Mouse (Mus musculus) olfactory bulb, adult 2 months (tissue): Measurements from ENCODE around the gene Cactin. TPM values are rescaled to one million over a fixed set of nuclear protein-coding genes. Genes with fewer than 3 reads are reported as not detected.

Experiments
- H3K27ac ChIP-seq: fragments of 200-500 bp; 2 replicates; pipeline ENCODE4 v1.5.1; 2012; ENCODE audit warnings: low read depth, low read length; ENCODE audit not compliant: insufficient read depth
- H3K4me1 ChIP-seq: fragments of 200-500 bp; 2 replicates; pipeline ENCODE4 v1.6.1; 2012; ENCODE audit warnings: low read length; ENCODE audit not compliant: control insufficient read depth, insufficient read depth
- H3K4me3 ChIP-seq: fragments of 200-500 bp; 2 replicates; pipeline ENCODE4 v1.5.1; 2012; ENCODE audit warnings: mild to moderate bottlenecking, low read depth, low read length, moderate library complexity; ENCODE audit not compliant: insufficient read depth
- CTCF ChIP-seq: fragments of 200-500 bp; IDR thresholded peaks from 2 replicates; pipeline ENCODE4 v1.5.1; 2012; ENCODE audit warnings: low read depth, mild to moderate bottlenecking, low read length, moderate library complexity; ENCODE audit not compliant: insufficient read depth
- POLR2A ChIP-seq: fragments of 200-500 bp; IDR thresholded peaks from 2 replicates; pipeline ENCODE4 v1.6.1; 2012; ENCODE audit warnings: mild to moderate bottlenecking, low read depth, low read length, moderate library complexity; ENCODE audit not compliant: insufficient read depth
- WGBS: fragments of 180-500 bp; shearing (Covaris S2); methylation state at CpG from one replicate; pipeline ENCODE4 v1.1.7; 2018; 5-methylcytosine and 5-hydroxymethylcytosine counted together
- polyA plus RNA-seq: library from polyadenylated mRNA; stranded (reverse); fragments of >200 nt; gene quantifications from 2 replicates; pipeline ENCODE4 v1.2.4, GENCODE M21; 2012; ENCODE audit warnings: low replicate concordance; ENCODE audit not compliant: missing spikeins, insufficient read depth, insufficient read length

Gene Cactin
- not detected in 2 replicates for polyA plus RNA-seq

DNA sequence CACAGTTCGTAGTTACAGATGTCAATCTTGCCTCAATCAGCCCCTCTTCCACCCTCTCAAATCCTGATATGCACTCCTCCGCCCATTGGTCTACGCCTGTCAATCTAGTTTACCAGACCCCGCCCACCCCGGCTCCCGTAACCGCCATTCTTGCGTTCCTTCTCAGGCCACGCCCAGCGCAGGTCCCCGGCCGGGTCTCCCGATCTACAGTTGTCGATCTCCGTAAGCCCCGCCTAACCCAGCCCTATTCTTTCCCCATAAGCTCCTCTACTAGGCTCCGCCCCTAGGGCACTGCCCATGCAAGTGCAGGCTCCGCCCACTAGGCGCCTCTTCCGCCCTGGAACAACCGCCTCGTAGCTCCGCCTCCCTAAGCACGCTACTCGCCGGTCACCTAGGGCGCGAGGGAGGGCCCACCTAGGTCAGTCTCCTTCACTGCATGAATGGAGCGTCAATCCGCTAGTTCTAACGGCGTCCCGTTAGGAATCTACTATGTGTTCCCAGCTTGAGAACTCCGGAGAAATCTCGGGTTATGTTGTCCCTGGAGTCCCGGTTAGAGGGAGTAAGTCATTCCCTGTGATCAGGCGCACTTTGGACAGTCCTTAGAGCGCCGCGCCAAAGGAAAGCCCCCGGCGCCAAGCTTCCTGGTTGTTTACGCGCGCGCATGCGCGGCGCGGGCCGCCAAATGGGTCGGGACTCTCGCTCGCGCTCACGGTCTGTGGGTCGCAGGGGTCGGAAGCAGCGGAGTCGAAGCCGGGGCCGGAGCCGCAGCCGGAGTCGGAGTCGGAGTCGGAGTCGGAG lies at the start of gene Cactin:
Gene Cactin (plus strand): TSS at position 554 of the 798 bp plus-strand sequence.
- TF ChIP-seq POLR2A: peak; percentile 68; the same call in 1 of the 2 replicates
- TF ChIP-seq CTCF: no peak
- H3K4me1 ChIP-seq: peaks cover 24% of the 10 kb centered on the region
- under 1% methylated on average over 68 of the region's 68 CpGs for WGBS
- H3K4me3 ChIP-seq: peak within 1 kb of the TSS; percentile 91
- H3K27ac ChIP-seq: peak within 1 kb of the TSS; percentile 99

DNA sequence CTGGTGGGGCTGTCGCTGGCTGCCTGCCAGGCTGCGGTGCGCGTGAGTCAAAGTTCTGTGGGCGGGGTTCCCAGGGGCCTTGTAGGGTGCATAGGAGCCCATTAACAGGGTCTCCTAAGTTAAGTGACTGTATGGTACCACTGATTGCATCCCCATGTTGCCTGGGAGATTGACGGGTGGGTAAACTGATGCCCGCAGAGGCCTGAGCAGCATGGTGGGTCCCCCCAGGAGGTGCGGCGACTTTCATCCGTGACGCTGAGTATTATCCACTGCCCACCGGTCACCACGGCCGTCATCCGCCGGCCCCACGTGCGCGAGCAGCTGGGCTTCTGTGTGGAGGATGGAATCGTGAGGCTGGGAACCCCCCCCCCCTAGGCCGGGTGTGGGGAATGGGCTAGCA lies 48.5 kb upstream of the Cactin start:
- H3K27ac ChIP-seq: no peak overlapping the region
- 91% methylated on average over 21 of the region's 21 CpGs for WGBS
- H3K4me1 ChIP-seq: peaks cover 14% of the 10 kb centered on the region
- TF ChIP-seq POLR2A: no peak
- TF ChIP-seq CTCF: no peak
- no peak overlapping the region for H3K4me3 ChIP-seq

DNA sequence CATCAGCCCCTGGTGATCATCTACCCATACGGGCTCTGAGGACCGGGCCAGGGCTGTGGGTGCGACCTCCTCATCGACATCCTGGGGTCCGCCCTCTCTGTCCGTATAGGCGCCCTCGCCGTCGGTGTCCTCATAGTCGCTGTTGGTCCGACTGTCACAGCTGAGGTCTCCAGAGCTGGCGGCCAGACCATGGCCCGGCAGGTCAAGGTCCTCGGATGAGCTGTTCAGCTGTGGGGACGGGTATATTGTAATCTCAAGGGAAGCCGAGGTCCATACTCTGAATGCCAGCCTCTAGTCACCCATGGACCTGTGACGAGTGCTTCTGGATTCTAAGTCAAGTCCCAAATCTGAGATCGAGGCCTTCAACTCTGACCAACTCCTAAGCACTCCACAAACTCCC lies 47.1 kb upstream of the Cactin start:
- Histone ChIP-seq H3K4me1 (peaks cover 6% of the 10 kb centered on the region), H3K4me3 (no peak overlapping the region), H3K27ac (no peak overlapping the region)
- TF ChIP-seq CTCF (no peak), POLR2A (no peak)
- 93% methylated on average over 19 of the region's 19 CpGs for WGBS

DNA sequence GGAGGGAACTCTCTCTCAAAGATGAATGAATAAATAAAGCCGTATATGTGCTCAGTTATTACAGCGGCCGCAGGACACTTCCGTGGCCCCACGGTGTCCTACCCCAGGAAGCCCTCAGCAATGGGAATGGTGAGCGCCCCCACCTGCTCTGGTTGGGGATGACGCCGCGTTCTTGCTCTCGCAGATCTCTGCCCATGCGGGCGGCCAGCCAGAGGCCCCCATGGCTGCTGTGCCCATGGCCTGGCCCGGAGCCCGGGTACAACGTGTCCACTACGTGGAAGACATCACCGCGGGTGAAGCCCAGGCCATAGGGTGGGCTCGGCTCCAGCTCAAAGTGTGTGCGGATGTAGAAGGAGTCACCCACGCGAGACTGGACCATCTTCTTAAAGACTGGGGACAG lies 43.2 kb upstream of the Cactin start:
- Histone ChIP-seq H3K27ac (no peak overlapping the region), H3K4me1 (no peaks in the 10 kb centered on the region), H3K4me3 (no peak overlapping the region)
- TF ChIP-seq POLR2A: no peak
- TF ChIP-seq CTCF: no peak
- 78% methylated on average over 22 of the region's 22 CpGs for WGBS

DNA sequence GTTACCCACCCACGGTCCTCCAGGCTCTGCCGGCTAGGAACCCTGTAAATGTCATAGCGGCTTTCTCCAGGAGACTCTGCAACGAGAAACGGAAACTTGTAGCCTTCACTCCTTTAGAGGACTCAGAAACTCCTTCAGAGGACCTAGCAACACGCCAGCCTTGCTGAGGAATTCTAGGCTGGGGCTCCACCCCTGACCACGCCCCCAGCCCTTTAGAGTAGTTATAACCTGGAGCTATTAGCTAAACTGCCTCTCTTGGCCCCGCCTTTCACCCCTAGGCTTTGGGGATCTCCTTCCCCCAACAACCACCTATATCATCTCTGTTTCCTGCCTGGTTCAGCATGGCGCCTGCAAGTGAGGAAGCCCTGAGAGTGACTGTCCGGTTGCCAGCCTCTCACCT lies 41.4 kb upstream of the Cactin start:
- 48% methylated on average over 10 of the region's 10 CpGs for WGBS
- TF ChIP-seq CTCF: no peak
- TF ChIP-seq POLR2A: no peak
- H3K27ac ChIP-seq: no peak overlapping the region
- no peaks in the 10 kb centered on the region for H3K4me1 ChIP-seq
- no peak overlapping the region for H3K4me3 ChIP-seq

DNA sequence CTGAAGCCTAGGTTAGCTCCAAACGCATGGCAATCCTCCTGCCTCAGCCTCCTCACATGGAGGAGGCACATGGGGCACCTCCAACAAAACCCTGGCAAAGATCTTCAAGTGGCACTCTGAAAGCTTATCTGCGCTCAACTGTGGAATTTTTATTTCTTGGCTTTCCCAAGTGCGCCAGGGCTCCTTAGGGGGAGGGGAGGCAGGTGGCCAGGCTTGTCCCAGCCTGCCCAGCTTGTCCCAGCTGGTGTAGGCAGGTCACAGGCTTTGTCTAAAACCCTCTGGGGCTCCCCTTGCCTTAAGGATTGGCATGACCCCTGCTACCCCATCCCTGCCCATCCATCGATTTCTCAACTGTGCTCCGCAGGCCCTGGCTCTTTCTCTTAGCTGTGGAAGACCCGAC lies 36.7 kb upstream of the Cactin start:
- no peak for TF ChIP-seq CTCF
- no peak for TF ChIP-seq POLR2A
- H3K4me3 ChIP-seq: no peak overlapping the region
- peaks cover 16% of the 10 kb centered on the region for H3K4me1 ChIP-seq
- no peak overlapping the region for H3K27ac ChIP-seq
- WGBS: 82% methylated on average over 6 of the region's 6 CpGs

DNA sequence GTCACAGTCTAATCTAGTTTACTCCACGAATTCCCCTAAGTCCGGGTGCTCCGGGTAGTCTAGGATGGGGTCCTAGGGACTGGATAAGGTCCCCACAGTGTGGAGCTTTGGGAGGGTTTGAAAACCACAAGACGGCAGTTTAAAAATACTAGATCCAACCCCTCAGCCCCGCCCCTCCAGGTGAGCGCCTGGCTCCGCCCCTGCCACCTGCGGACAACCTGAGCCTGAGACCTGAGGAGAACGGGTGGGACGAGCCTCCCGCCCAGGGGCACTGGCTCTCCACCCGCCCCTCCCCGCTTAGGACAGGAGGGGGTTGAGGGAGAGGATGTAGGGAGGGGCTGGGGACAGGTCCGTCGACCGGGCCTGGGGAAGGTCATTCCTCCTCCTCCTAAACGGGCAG lies 36.2 kb upstream of the Cactin start:
- Histone ChIP-seq H3K27ac (no peak overlapping the region), H3K4me3 (no peak overlapping the region), H3K4me1 (peaks cover 18% of the 10 kb centered on the region)
- 23% methylated on average over 17 of the region's 17 CpGs for WGBS
- no peak for TF ChIP-seq CTCF
- TF ChIP-seq POLR2A: no peak

DNA sequence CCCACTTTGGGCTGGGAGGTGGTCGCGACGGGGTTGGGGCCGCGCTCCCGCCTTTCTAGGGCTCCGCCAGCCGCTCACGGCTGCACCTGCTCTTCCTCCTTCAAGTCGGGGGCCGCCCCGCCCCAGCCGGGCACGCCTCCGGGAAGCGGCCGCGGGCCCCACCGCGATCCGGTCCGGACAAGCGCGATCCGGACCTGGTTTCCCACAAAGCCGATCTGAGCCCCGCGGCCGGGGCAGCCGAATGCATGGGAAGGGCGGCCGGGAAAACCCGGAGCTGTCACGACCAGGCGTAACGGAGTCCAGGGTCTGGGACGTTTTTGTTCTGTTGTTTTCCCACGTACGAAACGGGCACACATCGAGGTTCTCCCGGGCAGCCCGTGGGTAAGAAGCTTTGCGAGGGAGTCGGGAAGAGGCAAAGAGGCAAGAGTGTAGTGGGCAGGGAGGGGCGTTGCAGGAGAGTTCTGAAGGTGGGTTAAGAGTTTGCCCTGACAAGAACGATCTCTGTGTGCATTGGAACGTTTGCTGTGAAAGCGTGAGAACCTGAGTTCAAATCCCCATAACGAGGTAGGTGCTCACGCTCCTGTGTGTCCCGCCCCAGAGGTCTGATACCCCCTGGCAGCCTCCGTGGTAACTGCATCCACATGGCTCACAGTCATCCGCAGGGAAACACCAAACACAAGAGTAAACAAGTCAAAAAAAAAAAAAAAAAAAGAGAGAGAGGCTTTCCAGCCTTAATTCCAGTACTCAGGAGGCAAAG lies 35.0 kb upstream of the Cactin start:
- Histone ChIP-seq H3K4me3 (peak overlapping the region; percentile 29), H3K27ac (no peak overlapping the region), H3K4me1 (peaks cover 21% of the 10 kb centered on the region)
- TF ChIP-seq CTCF: no peak
- TF ChIP-seq POLR2A: no peak
- 3% methylated on average over 54 of the region's 54 CpGs for WGBS

DNA sequence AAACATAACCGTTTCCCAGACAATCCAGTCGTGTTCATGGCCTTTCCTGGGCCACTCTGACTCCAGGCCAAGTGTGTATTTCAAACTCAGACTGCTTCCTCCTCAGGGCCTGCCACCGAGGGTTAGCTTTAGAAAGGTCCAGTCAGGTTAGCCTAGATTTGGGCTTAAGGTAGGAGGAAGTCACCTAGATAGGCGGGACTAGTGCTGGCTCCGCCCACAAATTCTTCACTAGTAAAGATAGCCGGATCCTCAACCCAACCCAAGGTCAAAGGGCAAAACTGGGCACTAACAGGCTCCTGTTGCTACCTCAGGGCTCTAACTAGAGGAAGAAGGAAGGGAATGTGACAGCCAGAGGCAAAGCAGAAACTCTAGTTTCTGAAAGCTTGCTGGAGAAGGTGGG lies 34.3 kb upstream of the Cactin start:
- TF ChIP-seq POLR2A (no peak), CTCF (no peak)
- WGBS: 51% methylated on average over 6 of the region's 6 CpGs
- no peak overlapping the region for H3K4me3 ChIP-seq
- no peak overlapping the region for H3K27ac ChIP-seq
- H3K4me1 ChIP-seq: peaks cover 25% of the 10 kb centered on the region
